Mouse (Mus musculus): Measurements from ENCODE around the gene Lrch1. TPM values are rescaled to one million over a fixed set of nuclear protein-coding genes. Genes with fewer than 3 reads are reported as not detected.

Lrch1 gene
- total RNA-seq, 2 experiments from 2014 or later, result 3.1 to 4.0 TPM

- intact Hi-C loops (cut with DNase I), result no loop called here
- DNase-seq, result no peak
These were observed 116.6 kb downstream of the Lrch1 start for GRCm38 (mm10) chr14:74831050-74831449.

DNA sequence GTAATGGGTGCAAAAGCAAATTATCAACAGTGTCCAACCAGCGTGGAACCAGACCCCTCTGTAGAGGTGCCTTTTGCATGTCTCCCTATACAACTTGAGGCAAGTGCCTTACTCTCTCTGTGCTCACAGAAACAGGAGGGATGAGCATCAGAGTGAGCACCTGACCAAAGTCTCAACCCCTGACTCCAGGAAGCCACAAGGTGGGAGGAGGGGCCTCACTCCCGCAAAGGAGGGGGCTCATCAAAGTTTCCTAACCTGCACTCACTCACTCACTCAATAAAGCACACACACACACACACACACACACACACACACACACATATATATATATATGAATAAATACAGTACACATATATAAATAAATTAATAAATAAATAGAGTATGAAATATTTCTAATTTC, 117.1 kb downstream of the Lrch1 start:
- DNase-seq, result no peak
- intact Hi-C loops (cut with DNase I), result no loop called here

- no peak for DNase-seq
- intact Hi-C loops (cut with DNase I), result no loop called here
These were observed 124.7 kb downstream of the Lrch1 start for GRCm38 (mm10) chr14:74822757-74823680.

DNA sequence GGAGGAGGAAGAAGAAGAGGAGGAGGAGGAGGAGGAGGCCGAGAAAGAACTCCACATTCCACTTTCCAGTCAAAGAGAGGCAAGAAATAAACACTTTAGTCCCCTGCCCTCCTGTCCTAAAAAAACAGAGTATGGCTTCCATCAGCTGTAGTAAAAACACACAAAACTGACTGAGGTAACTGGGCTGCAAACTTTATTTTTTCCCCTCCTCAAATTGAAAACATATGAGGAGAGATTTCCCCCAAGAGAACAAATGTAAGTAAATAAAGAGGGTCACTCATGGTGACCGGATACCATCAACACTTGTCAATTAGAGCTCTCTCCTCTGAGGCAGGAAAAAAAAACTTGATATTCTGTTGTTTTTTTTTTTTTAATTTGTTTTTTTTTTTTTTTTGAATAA, 125.6 kb downstream of the Lrch1 start:
- intact Hi-C loops (cut with DNase I), result no loop called here
- no peak for DNase-seq

- intact Hi-C loops (cut with DNase I), result no loop called here
- DNase-seq, result peak in 1 of 2 experiments; percentile 17
These were observed 127.4 kb downstream of the Lrch1 start for GRCm38 (mm10) chr14:74820180-74820813.

DNA sequence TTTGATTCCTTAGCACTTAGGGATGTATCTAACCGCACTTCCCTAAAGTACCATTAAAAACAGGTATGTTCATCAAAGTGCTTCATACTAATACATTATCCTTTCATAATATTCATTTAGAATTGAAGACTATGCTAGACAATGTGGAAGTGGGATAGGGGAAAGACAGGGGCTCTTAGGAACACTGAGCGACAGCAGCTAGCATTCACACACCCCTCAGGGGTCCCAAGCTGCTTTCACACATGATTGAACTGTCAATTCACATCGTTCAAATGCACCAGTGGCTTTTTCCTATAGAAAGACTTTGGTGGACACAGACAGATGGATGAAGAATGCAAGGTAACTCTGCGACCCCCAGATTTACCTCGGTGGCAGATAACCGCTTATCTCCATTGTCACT, 131.0 kb downstream of the Lrch1 start:
- DNase-seq, result no peak
- intact Hi-C loops (cut with DNase I), result no loop called here

GRCm38 (mm10) chr14:74814848-74815789, 132.6 kb downstream of the Lrch1 start:
- intact Hi-C loops (cut with DNase I), result no loop called here
- DNase-seq, result no peak

GRCm38 (mm10) chr14:74811617-74812016, 136.1 kb downstream of the Lrch1 start:
- DNase-seq, result no peak
- intact Hi-C loops (cut with DNase I), result no loop called here

DNA sequence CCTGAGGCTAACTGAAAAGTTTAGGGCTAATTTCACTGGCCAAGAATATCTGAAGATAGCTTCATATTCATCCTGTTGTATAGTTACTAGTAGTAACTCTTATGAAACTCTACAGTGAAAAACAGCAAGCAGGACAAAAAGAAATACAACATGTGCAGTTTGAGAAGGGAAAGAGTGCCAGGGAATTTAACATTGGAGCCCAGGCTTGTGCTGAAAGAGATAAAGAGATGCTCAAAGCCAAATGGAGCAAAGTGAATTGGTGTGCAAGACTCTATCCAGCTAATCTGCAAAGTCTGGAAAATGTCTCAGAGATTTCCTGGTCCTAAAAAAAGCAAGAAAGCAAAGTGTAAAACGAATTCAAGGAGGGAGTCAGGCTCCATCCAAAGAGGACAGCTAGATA, 145.7 kb downstream of the Lrch1 start:
- no peak for DNase-seq
- intact Hi-C loops (cut with DNase I), result no loop called here

GRCm38 (mm10) chr14:74798063-74798890, 149.4 kb downstream of the Lrch1 start:
- intact Hi-C loops (cut with DNase I), result no loop called here
- no peak for DNase-seq

GRCm38 (mm10) chr14:74797386-74798062, 150.2 kb downstream of the Lrch1 start:
- intact Hi-C loops (cut with DNase I), result no loop called here
- no peak for DNase-seq

DNA sequence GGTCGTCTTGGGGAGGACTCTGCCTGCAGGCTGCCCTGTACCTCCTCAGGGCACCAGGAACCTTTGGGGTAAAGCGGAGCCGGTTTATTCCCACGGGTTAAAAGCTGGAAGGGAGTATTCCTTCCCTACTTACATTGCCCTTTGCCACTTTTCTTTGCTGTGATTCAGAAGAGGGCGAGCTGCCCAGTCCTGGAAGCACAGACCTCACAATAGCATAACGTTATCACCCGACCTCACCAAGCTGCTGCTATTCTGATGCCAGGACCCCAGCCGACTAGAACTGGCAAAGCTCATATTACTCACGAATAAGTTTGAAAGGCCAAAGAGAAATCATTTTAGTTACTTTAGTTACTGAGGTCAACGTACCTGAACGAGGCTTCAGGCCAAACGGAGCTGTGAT, 152.7 kb downstream of the Lrch1 start:
- DNase-seq, result no peak

GRCm38 (mm10) chr14:74792793-74793192, 154.9 kb downstream of the Lrch1 start:
- intact Hi-C loops (cut with DNase I), result no loop called here

More for the DNA sequence above, 152.7 kb downstream of the Lrch1 start:
- intact Hi-C loops (cut with DNase I), result no loop called here

GRCm38 (mm10) chr14:74790535-74790934, 157.1 kb downstream of the Lrch1 start:
- intact Hi-C loops (cut with DNase I), result no loop called here
- DNase-seq, result no peak

More at GRCm38 (mm10) chr14:74792793-74793192, 154.9 kb downstream of the Lrch1 start:
- no peak for DNase-seq

DNA sequence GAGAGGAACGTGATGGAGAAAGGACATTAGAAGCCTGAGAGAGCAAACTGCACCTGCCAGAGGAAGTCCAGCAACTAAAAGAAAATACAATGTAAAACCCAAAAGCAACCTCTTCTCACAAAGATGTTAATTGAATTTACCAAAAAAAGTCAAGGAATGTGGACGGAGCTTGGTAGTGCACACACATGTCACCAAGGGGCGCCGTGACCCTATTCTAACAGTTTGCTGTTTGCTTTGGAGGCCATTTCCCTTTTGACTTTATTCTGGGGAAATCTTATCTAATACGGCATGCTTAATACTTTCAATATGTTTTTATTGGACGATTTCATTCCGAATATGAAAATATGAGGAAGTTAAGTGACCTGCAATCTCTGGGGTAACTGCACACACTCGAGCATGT, 158.9 kb downstream of the Lrch1 start:
- DNase-seq, result no peak
- intact Hi-C loops (cut with DNase I), result loop anchor here (5.0 kb wide), 2 partner anchors 159 to 204 kb away; partner anchors contain the start of gene Lrch1

GRCm38 (mm10) chr14:74787717-74788116, 160.0 kb downstream of the Lrch1 start:
- DNase-seq, result no peak
- intact Hi-C loops (cut with DNase I), result loop anchor here (5.0 kb wide), 2 partner anchors 160 to 205 kb away; partner anchors contain the start of gene Lrch1

GRCm38 (mm10) chr14:74784243-74784934, 163.3 kb downstream of the Lrch1 start:
- intact Hi-C loops (cut with DNase I), result no loop called here
- DNase-seq, result no peak

DNA sequence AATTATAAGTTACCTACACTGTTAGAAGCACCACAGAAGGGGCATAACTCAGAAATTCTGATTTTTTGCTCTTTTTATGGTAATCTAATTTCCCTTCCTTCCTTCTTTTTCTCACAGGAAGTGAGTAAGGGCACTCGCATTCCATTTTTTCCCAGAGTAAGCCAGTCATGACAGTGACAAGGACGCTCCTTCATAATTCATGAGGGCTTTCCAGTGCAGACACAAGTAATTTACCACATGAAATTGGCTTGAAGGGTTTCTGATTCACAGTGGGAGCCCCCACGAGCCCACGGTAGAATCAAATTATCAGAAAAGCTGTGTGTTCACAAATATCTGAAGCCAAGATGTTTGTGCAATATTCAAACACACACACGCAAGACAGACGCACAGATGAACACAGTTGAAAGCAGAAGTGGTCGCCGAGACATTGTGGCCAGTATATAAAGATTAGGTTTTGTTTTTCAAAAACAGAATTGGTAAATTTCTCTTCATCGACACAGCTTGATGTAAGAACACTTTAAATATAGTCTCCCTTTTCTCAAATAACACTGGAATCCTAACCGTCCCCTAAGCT, 173.5 kb downstream of the Lrch1 start:
- intact Hi-C loops (cut with DNase I), result no loop called here
- no peak for DNase-seq
